Mouse (Mus musculus) stomach, postnatal 0 days (tissue): ENCODE measurements at regions not wholly inside any gene's neighbourhood (a gene's known extent, or its start where the extent isn't known, plus 50 kb on each side); places are given as distances from the start of the nearest gene placed in this dataset.

Experiments
- ATAC-seq: fragments of 200-750 bp; cut with Nextera tagmentation; 2 replicates; pipeline ENCODE4 v1.8.0; 2017; ENCODE audit not compliant: low FRiP score, low TSS enrichment
- DNase-seq: peaks from one replicate; pipeline ENCODE4 v3.0.0-alpha.2; 2016; ENCODE audit warnings: low spot score
- H3K27ac ChIP-seq: fragments of 300-500 bp; sonication (generic); replicated peaks from 2 replicates; pipeline ENCODE4 v1.5.1; 2014; ENCODE audit warnings: mild to moderate bottlenecking, control low read depth
- H3K27me3 ChIP-seq: fragments of 300-500 bp; sonication (generic); 2 replicates; pipeline ENCODE4 v1.6.1; 2014; ENCODE audit warnings: low read length; ENCODE audit not compliant: control insufficient read depth, insufficient read depth
- H3K36me3 ChIP-seq: fragments of 300-500 bp; sonication (generic); 2 replicates; pipeline ENCODE4 v1.6.1; 2014; ENCODE audit warnings: low read length, mixed read lengths; ENCODE audit not compliant: control insufficient read depth, insufficient read depth
- H3K4me1 ChIP-seq: fragments of 300-500 bp; sonication (generic); replicated peaks from 2 replicates; pipeline ENCODE4 v1.6.1; 2014; ENCODE audit warnings: antibody characterized with exemption; ENCODE audit not compliant: control insufficient read depth, insufficient read depth
- H3K4me2 ChIP-seq: fragments of 300-500 bp; sonication (generic); replicated peaks from 2 replicates; pipeline ENCODE4 v1.6.1; 2014; ENCODE audit warnings: low read depth, mild to moderate bottlenecking, control low read depth, moderate library complexity
- H3K4me3 ChIP-seq: fragments of 300-500 bp; sonication (generic); 2 replicates; pipeline ENCODE4 v1.5.1; 2014; ENCODE audit warnings: low read depth, low read length, control low read depth
- H3K9ac ChIP-seq: fragments of 300-500 bp; sonication (generic); 2 replicates; pipeline ENCODE4 v1.6.1; 2014; ENCODE audit warnings: mild to moderate bottlenecking, low read length, control low read depth, mixed read lengths
- H3K9me3 ChIP-seq: fragments of 300-500 bp; sonication (generic); 2 replicates; pipeline ENCODE4 v1.6.1; 2016; ENCODE audit warnings: low read length; ENCODE audit not compliant: control insufficient read depth
- CTCF ChIP-seq: IDR thresholded peaks from 2 replicates; pipeline ENCODE4 v1.5.1; 2016; ENCODE audit warnings: antibody characterized with exemption, low read depth, mild to moderate bottlenecking, moderate library complexity
- EP300 ChIP-seq: optimal IDR thresholded peaks from 2 replicates; pipeline ENCODE3; 2016; ENCODE audit warnings: antibody characterized with exemption
- whole genome bisulfite sequencing: fragments of 180-500 bp; shearing (Covaris S2); extraction: QIAGEN DNeasy Blood & Tissue Kit; methylation state at CpG from one replicate; pipeline ENCODE4 v1.1.7; 2014; 5-methylcytosine and 5-hydroxymethylcytosine counted together

DNA sequence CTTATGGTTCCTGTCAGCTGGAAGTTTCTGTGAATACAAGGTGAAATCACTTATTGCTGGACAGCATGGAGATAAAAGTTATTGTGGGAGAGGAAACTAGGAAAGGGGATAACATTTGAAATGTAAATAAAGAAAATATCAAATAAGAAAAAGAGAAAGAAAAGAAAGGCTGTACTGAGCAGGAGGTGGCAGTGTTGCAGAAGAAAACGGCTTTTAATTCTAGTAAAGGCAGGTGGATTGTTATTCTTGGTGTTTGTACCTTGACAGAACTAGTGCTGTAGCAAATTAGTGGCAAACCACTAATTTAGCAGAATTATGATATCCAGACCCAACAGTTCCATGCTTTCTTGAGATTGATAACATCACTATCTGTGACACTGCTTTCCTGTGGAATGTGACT lies 52.6 kb downstream of the Gm10358 start:
- no peak for ATAC-seq
- WGBS = 47% methylated on average over 1 of the region's 1 CpGs
- no peak for TF ChIP-seq EP300
- TF ChIP-seq CTCF = peak; percentile 32

GRCm38 (mm10) chr8:75350141-75350540 lies 56.2 kb downstream of the Gm10358 start:
- TF ChIP-seq EP300 (no peak), CTCF (no peak)
- ATAC-seq (no peak), DNase-seq (no peak)
- Histone ChIP-seq H3K4me3 (no peak overlapping the region), H3K9ac (no peak overlapping the region), H3K9me3 (no peaks in the 10 kb centered on the region), H3K27me3 (no peaks in the 10 kb centered on the region), H3K4me1 (no peaks in the 10 kb centered on the region), H3K4me2 (no peak overlapping the region), H3K27ac (no peak overlapping the region), H3K36me3 (no peaks in the 10 kb centered on the region)
- 38% methylated on average over 1 of the region's 1 CpGs for WGBS

More for the DNA sequence above, 52.6 kb downstream of the Gm10358 start:
- H3K4me3 ChIP-seq = no peak overlapping the region
- H3K36me3 ChIP-seq = no peaks in the 10 kb centered on the region
- H3K27ac ChIP-seq = no peak overlapping the region
- H3K27me3 ChIP-seq = no peaks in the 10 kb centered on the region
- DNase-seq = no peak
- no peaks in the 10 kb centered on the region for H3K9me3 ChIP-seq
- H3K4me2 ChIP-seq = no peak overlapping the region
- no peak overlapping the region for H3K9ac ChIP-seq
- H3K4me1 ChIP-seq = no peaks in the 10 kb centered on the region

DNA sequence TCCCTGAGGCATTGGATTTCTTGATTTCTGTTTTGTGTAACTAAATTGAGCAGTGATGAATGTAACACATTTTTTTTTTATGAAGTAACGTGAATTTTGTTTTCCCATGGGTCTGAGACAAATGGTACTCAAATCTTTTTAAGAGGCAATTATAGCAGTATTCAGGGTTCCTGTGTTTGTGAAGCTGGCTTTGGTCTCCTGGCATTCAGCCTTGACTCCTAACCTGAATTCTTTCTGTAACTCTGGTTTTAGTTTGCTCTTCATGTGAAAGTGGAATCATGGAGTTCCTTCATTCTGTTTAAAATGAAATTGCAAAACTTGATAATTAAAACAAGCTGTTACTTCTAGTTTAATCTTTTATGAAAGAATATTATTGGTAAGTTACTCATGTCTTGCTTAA lies 58.3 kb downstream of the Gm10358 start:
- Histone ChIP-seq H3K36me3 (no peaks in the 10 kb centered on the region), H3K27ac (no peak overlapping the region), H3K4me2 (no peak overlapping the region), H3K9ac (no peak overlapping the region), H3K4me1 (no peaks in the 10 kb centered on the region), H3K9me3 (no peaks in the 10 kb centered on the region), H3K27me3 (no peaks in the 10 kb centered on the region), H3K4me3 (no peak overlapping the region)
- no peak for DNase-seq
- ATAC-seq = no peak
- TF ChIP-seq CTCF (no peak), EP300 (no peak)
- 32% methylated on average over 1 of the region's 1 CpGs for WGBS

DNA sequence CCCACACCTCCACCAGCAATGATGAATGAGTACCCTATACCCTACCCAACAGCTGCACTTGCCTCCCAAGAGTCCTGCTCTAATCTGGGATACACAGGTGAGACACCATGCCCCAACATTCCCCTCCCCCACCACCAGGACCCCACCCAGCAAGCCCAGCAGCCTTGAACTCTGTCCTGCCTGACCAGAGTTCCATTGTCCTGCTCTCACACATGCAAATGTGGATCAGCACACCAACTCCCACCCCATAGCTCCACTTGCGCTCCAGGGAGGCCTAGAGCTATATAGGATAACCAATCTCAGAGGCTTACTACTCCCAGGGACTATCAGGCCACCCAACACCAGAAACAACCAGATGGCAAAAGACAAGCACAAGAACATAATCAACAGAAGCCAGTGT lies 85.8 kb downstream of the Gm10358 start:
- Histone ChIP-seq H3K9me3 (no peaks in the 10 kb centered on the region), H3K9ac (no peak overlapping the region), H3K4me2 (no peak overlapping the region), H3K27ac (no peak overlapping the region), H3K4me1 (no peaks in the 10 kb centered on the region), H3K36me3 (no peaks in the 10 kb centered on the region), H3K27me3 (no peaks in the 10 kb centered on the region), H3K4me3 (no peak overlapping the region)
- TF ChIP-seq EP300 (no peak), CTCF (no peak)
- ATAC-seq (no peak), DNase-seq (no peak)
- 84% methylated on average over 1 of the region's 1 CpGs for WGBS

GRCm38 (mm10) chr8:75318526-75318925 lies 87.9 kb downstream of the Gm10358 start:
- ATAC-seq (no peak), DNase-seq (no peak)
- no peak overlapping the region for H3K9ac ChIP-seq
- no peaks in the 10 kb centered on the region for H3K36me3 ChIP-seq
- H3K27ac ChIP-seq = no peak overlapping the region
- no peaks in the 10 kb centered on the region for H3K27me3 ChIP-seq
- TF ChIP-seq EP300 (no peak), CTCF (no peak)
- no peaks in the 10 kb centered on the region for H3K4me1 ChIP-seq
- 35% methylated on average over 4 of the region's 4 CpGs for WGBS
- no peaks in the 10 kb centered on the region for H3K9me3 ChIP-seq
- no peak overlapping the region for H3K4me3 ChIP-seq
- no peak overlapping the region for H3K4me2 ChIP-seq

- Histone ChIP-seq H3K4me1 (no peaks in the 10 kb centered on the region), H3K9ac (no peak overlapping the region), H3K4me2 (no peak overlapping the region), H3K36me3 (no peaks in the 10 kb centered on the region), H3K9me3 (no peaks in the 10 kb centered on the region), H3K4me3 (no peak overlapping the region), H3K27ac (no peak overlapping the region), H3K27me3 (no peaks in the 10 kb centered on the region)
- ATAC-seq (no peak), DNase-seq (peak; percentile 27)
- WGBS = 15% methylated on average over 3 of the region's 3 CpGs
- TF ChIP-seq CTCF = peak; percentile 90
- TF ChIP-seq EP300 = no peak
Observed at GRCm38 (mm10) chr8:75315886-75316285, 90.5 kb downstream of the Gm10358 start.
